Mouse (Mus musculus): ENCODE data around the gene B3gat2. TPM values are rescaled to one million over a fixed set of nuclear protein-coding genes. Genes with fewer than 3 reads are reported as not detected.

Gene B3gat2
- polyA plus RNA-seq, 1 experiment from 2014 or later: 0.77 TPM

- no peak for DNase-seq (ENCODE audit: extremely low spot score, low spot score)
- Histone ChIP-seq H3K4me1 (no peaks in the 10 kb centered on the region), H3K9me3 (no peaks in the 10 kb centered on the region), H3K27ac (no peak overlapping the region), H3K36me3 (replicated peaks) (peaks cover 53% of the 10 kb centered on the region), H3K27me3 (ENCODE audit: poor library complexity, severe bottlenecking) (no peaks in the 10 kb centered on the region), H3K4me3 (no peak overlapping the region)
- WGBS: 95% methylated on average over 10 of the region's 10 CpGs
Observed at GRCm38 (mm10) chr1:23845007-23845406, 83.5 kb downstream of the B3gat2 start.

DNA sequence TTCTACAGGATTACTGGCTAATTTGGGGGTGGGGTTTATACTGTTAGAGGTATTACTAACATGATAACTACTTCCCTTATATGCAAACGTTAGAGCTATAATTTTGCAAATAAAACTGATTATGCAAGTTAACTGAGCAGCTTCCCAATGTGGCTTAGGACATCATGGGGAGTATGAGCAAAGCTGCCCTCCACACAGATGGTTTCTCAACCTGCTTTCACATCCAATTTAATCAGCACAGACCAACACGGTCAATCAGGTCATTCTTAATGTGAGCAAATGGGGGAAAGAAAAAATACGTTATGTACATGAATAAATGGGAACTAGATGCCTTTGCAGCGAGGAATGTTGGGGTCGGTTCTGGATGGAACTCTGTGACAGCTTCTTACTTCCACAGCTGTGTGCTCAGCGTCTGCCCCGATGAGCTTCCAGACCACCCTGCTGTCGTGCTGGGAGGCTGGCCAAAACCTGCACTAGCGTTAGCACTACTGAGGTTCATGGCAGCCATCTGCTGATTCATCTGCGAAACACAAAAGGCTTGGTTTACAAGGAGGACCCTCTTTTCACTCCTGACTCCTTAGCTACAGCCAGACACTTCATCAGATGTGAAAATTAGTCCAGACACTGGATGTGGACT lies 84.6 kb downstream of the B3gat2 start:
- Histone ChIP-seq H3K27ac (no peak overlapping the region), H3K36me3 (replicated peaks) (peaks cover 53% of the 10 kb centered on the region)
- DNase-seq (ENCODE audit: extremely low spot score, low spot score): no peak

DNA sequence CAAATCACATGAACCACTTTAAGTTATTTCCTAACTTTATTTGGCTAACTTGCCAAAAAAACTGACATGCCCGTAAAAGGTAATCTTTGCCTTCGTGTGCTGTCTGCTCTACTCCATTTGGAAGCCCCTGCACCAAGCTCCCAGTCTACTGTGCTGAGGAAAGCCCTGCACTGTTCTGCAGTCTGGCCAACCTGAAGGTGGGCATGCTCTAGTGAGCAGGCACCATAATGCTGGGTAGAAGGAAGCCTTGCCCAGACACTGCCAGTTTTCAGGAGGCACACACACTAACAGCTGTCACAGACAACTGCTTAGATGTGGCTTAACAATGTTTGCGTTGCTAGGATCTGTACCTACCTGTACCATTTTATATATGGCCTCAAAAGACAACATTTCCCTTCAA lies 94.1 kb downstream of the B3gat2 start:
- H3K9me3 ChIP-seq: no peaks in the 10 kb centered on the region
- no peaks in the 10 kb centered on the region for H3K4me1 ChIP-seq
- no peak overlapping the region for H3K4me3 ChIP-seq
- no peaks in the 10 kb centered on the region for H3K27me3 ChIP-seq (ENCODE audit: poor library complexity, severe bottlenecking)
- peaks cover 31% of the 10 kb centered on the region for H3K36me3 ChIP-seq (replicated peaks)
- no peak for DNase-seq (ENCODE audit: extremely low spot score, low spot score)
- 91% methylated on average over 3 of the region's 3 CpGs for WGBS
- H3K27ac ChIP-seq: no peak overlapping the region

More for the DNA sequence above, 84.6 kb downstream of the B3gat2 start:
- H3K9me3 ChIP-seq: no peaks in the 10 kb centered on the region
- WGBS: 90% methylated on average over 10 of the region's 10 CpGs
- no peaks in the 10 kb centered on the region for H3K4me1 ChIP-seq
- H3K4me3 ChIP-seq: no peak overlapping the region
- H3K27me3 ChIP-seq (ENCODE audit: poor library complexity, severe bottlenecking): no peaks in the 10 kb centered on the region

GRCm38 (mm10) chr1:23860944-23861343 lies 99.4 kb downstream of the B3gat2 start:
- H3K27ac ChIP-seq: no peak overlapping the region
- 91% methylated on average over 2 of the region's 2 CpGs for WGBS
- H3K4me1 ChIP-seq: no peaks in the 10 kb centered on the region

DNA sequence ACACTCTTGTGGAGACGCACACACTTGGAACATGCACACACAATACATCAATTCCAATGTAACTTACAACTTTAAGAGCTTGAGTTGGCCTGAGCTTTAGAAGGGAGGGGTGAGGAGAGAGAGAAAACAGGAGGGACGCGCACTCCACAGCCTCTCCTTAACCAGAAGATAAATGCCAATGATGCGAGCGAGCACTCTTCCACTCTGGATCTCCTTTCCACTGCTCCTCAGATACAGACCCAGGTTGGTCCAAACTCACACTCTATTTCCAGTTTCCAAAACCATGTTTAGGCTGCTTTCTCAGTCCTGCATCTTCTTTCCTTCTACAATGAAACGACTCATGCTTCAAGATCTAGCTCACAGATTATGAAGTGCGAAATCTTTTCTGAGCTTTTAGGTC lies 104.0 kb downstream of the B3gat2 start:
- Histone ChIP-seq H3K4me3 (no peak overlapping the region), H3K9me3 (no peaks in the 10 kb centered on the region), H3K4me1 (no peaks in the 10 kb centered on the region), H3K27ac (no peak overlapping the region), H3K27me3 (ENCODE audit: poor library complexity, severe bottlenecking) (no peaks in the 10 kb centered on the region), H3K36me3 (replicated peaks) (peaks cover 9% of the 10 kb centered on the region; the same call in 1 of the 2 replicates)
- DNase-seq (ENCODE audit: extremely low spot score, low spot score): no peak
- WGBS: 97% methylated on average over 7 of the region's 7 CpGs

More at GRCm38 (mm10) chr1:23860944-23861343, 99.4 kb downstream of the B3gat2 start:
- H3K27me3 ChIP-seq (ENCODE audit: poor library complexity, severe bottlenecking): no peaks in the 10 kb centered on the region
- H3K9me3 ChIP-seq: no peaks in the 10 kb centered on the region
- DNase-seq (ENCODE audit: extremely low spot score, low spot score): no peak
- H3K36me3 ChIP-seq (replicated peaks): peaks cover 25% of the 10 kb centered on the region
- no peak overlapping the region for H3K4me3 ChIP-seq

DNA sequence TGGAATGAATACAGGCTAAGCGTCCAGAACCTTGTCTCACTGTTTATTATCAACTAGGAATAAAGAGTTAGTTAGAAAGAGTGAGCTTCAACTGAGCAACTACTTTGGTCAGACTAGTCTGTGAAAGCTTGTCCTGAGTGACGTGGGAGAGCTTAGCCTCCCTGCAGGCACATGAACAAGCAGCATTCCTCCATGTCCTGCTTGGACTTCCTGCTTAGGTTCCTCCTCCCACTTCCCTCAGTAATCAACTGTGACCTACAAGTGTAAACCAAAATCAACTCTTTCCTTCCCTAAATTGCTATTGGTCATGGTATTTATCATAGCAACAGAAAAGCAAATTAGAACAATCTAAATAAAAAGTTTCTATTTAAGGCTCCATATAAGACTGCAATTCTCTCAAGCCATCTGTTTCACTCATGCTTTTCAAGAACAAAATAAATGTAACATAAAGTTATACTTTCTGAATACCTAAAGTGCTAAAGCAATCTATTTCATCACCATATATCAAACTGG lies 105.9 kb downstream of the B3gat2 start:
- no peaks in the 10 kb centered on the region for H3K9me3 ChIP-seq
- H3K27ac ChIP-seq: no peak overlapping the region
- WGBS: 62% methylated on average over 2 of the region's 2 CpGs
- H3K36me3 ChIP-seq (replicated peaks): peaks cover 17% of the 10 kb centered on the region; the same call in 1 of the 2 replicates
- no peaks in the 10 kb centered on the region for H3K4me1 ChIP-seq
- DNase-seq (ENCODE audit: extremely low spot score, low spot score): no peak
- no peaks in the 10 kb centered on the region for H3K27me3 ChIP-seq (ENCODE audit: poor library complexity, severe bottlenecking)
- H3K4me3 ChIP-seq: no peak overlapping the region

- DNase-seq (ENCODE audit: extremely low spot score, low spot score): no peak
- Histone ChIP-seq H3K27me3 (ENCODE audit: poor library complexity, severe bottlenecking) (no peaks in the 10 kb centered on the region), H3K36me3 (replicated peaks) (peaks cover 27% of the 10 kb centered on the region), H3K4me1 (no peaks in the 10 kb centered on the region), H3K4me3 (no peak overlapping the region), H3K9me3 (no peaks in the 10 kb centered on the region), H3K27ac (no peak overlapping the region)
- 100% methylated on average over 1 of the region's 1 CpGs for WGBS
Observed at GRCm38 (mm10) chr1:23872194-23872593, 110.6 kb downstream of the B3gat2 start.

DNA sequence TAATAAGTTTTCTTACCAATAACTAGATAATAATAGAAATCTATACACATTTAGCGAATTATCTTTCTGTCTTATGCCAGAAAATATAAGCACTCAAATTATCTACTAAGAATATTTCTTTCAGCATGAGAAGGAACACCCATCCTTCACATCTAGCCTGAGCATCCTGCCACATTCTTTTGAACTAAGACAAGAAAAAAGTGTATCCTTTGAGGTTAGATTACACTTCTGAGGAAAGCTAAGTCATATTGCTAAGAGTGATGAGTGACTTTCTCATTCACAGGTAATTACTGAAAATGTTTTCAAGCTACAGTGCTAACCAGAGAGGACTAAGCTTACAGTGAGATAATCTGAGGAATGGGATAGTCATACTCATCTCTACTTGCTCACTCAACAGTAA lies 121.1 kb downstream of the B3gat2 start:
- 93% methylated on average over 1 of the region's 1 CpGs for WGBS

DNA sequence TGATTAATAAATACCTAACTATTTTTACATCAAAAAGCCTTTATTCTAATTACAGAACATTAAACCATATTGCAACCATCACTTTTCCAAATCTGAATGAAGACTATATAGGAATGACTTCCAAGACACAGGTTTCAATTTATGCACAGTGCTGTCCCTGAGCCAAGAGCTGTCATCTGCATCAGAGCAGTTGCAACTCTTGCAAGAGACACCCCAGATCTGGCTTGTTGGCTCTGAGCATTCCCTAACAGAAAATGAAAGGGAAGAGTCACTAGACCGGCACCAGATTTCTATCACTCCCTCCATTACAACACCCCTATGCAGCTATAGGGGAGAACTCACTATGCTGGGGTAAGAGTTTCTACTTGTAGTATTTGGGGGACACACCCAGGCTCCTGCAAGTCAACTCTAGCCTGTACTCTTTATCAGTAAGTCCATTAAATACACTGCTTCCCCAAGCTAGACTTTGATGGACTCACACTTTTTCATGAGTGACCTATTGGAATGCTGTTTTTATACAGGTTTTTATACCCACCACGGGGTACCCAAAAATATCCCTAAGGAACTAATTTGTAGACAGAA lies 122.6 kb downstream of the B3gat2 start:
- Histone ChIP-seq H3K27ac (no peak overlapping the region), H3K4me1 (0 out of 2 replicates have a peak, but pooled peaks cover 3% of the 10 kb centered on the region), H3K9me3 (no peaks in the 10 kb centered on the region), H3K36me3 (replicated peaks) (no peaks in the 10 kb centered on the region), H3K4me3 (no peak overlapping the region), H3K27me3 (ENCODE audit: poor library complexity, severe bottlenecking) (no peaks in the 10 kb centered on the region)
- no peak for DNase-seq (ENCODE audit: extremely low spot score, low spot score)
- WGBS: 91% methylated on average over 2 of the region's 2 CpGs

More for the DNA sequence above, 121.1 kb downstream of the B3gat2 start:
- Histone ChIP-seq H3K9me3 (no peaks in the 10 kb centered on the region), H3K27ac (no peak overlapping the region), H3K27me3 (ENCODE audit: poor library complexity, severe bottlenecking) (no peaks in the 10 kb centered on the region), H3K4me3 (no peak overlapping the region), H3K36me3 (replicated peaks) (no peaks in the 10 kb centered on the region), H3K4me1 (0 out of 2 replicates have a peak, but pooled peaks cover 3% of the 10 kb centered on the region)
- no peak for DNase-seq (ENCODE audit: extremely low spot score, low spot score)

DNA sequence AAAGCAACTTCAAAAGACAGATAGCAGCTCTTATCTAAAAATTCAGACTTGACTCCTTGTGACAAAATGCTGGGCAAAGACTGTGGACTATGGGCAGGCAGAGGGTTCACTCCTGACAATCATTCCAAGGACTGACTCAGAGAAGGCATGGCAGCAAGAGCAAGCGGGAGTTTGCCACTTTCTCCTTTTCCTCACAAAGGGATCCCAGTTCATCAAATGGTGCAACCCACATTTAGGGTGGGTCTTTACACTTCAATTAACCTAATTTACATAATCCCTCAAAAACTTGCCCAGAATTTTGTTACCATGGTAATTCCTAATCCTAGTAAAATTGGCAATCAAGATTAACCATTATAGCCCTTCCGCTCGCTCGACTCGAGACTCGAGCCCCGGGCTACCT lies 123.4 kb downstream of the B3gat2 start:
- Histone ChIP-seq H3K4me1 (0 out of 2 replicates have a peak, but pooled peaks cover 3% of the 10 kb centered on the region), H3K9me3 (no peaks in the 10 kb centered on the region), H3K4me3 (no peak overlapping the region), H3K36me3 (replicated peaks) (no peaks in the 10 kb centered on the region), H3K27ac (no peak overlapping the region), H3K27me3 (ENCODE audit: poor library complexity, severe bottlenecking) (no peaks in the 10 kb centered on the region)
- DNase-seq (ENCODE audit: extremely low spot score, low spot score): no peak
- WGBS: 72% methylated on average over 7 of the region's 7 CpGs

GRCm38 (mm10) chr1:23892072-23892471 lies 130.5 kb downstream of the B3gat2 start:
- H3K4me1 ChIP-seq: no peaks in the 10 kb centered on the region
- H3K27ac ChIP-seq: no peak overlapping the region
- H3K36me3 ChIP-seq (replicated peaks): no peaks in the 10 kb centered on the region
- no peaks in the 10 kb centered on the region for H3K27me3 ChIP-seq (ENCODE audit: poor library complexity, severe bottlenecking)
- no peaks in the 10 kb centered on the region for H3K9me3 ChIP-seq
- no peak for DNase-seq (ENCODE audit: extremely low spot score, low spot score)
- 56% methylated on average over 1 of the region's 1 CpGs for WGBS
- no peak overlapping the region for H3K4me3 ChIP-seq
